Mouse (Mus musculus): ENCODE measurements at regions not wholly inside any gene's neighbourhood (a gene's known extent, or its start where the extent isn't known, plus 50 kb on each side); places are given as distances from the start of the nearest gene placed in this dataset.
A peak's percentile ranks its signal among the peaks of the same experiment; 100 is the strongest.

DNA sequence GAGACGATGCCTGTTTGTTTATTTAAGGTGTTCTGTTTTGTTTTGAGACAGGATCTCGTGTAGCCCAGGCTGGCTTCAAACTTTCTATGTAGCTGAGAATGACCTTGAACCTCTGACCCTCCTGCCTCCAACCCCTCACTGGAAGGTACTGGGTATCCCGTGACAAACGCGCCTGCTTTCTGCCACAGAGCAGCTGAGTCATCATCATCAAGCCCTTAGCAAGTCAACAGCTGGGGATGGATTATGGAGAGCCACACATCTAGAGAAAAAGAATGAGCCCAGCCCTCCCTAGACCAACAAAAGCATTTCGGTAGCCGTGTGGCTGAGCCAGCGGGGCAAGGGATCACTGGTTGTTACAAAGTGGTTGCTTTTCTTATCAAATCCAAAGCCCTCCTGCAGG, 55.0 kb upstream of the Ssx2ip start:
- Histone ChIP-seq H3K4me2 (replicated peaks; ENCODE audit: low read depth, low read length) (no peak overlapping the region), H3K27me3 (replicated peaks; ENCODE audit: insufficient read depth, low read length) (no peaks in the 10 kb centered on the region), H3K9me3 (ENCODE audit: low read length) (no peaks in the 10 kb centered on the region), H3K4me3 (ENCODE audit: low read depth, low read length) (no peak overlapping the region), H3K27ac (ENCODE audit: low read length) (no peak overlapping the region), H3K36me3 (ENCODE audit: insufficient read depth, low read length) (no peaks in the 10 kb centered on the region), H3K4me1 (ENCODE audit: insufficient read depth, low read depth, low read length) (no peaks in the 10 kb centered on the region), H3K9ac (replicated peaks; ENCODE audit: low read depth) (no peak overlapping the region)
- no peak for ATAC-seq
- DNase-seq (ENCODE audit: low spot score) = no peak
- WGBS = 59% methylated on average over 8 of the region's 8 CpGs
- TF ChIP-seq CTCF (IDR thresholded peaks at IDR 0.05) = no peak
- TF ChIP-seq EP300 (IDR thresholded peaks at IDR 0.05) = no peak

DNA sequence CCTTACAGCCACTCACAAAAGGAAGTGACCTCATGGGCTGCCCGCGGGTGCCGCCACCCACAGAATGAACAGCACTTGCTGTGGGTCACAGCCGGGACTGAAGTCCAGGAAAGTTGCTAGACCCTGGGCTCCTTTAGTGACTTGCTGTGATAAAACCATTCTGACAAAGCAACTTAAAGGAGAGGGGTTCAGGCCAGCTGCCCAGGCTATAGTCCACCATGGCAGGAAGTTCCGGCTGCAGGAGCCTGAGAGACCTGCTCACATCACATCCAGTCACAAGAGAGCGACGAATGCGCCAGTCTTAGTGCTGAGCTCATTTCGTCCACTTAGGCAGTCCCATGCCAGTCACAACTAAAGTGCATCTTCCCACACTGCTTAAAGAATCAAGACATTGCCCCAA, 54.3 kb upstream of the Ssx2ip start:
- Histone ChIP-seq H3K27me3 (replicated peaks; ENCODE audit: insufficient read depth, low read length) (no peaks in the 10 kb centered on the region), H3K27ac (ENCODE audit: low read length) (no peak overlapping the region), H3K4me3 (ENCODE audit: low read depth, low read length) (no peak overlapping the region), H3K36me3 (ENCODE audit: insufficient read depth, low read length) (no peaks in the 10 kb centered on the region), H3K4me2 (replicated peaks; ENCODE audit: low read depth, low read length) (no peak overlapping the region), H3K9ac (replicated peaks; ENCODE audit: low read depth) (no peak overlapping the region), H3K9me3 (ENCODE audit: low read length) (no peaks in the 10 kb centered on the region), H3K4me1 (ENCODE audit: insufficient read depth, low read depth, low read length) (no peaks in the 10 kb centered on the region)
- no peak for ATAC-seq
- TF ChIP-seq EP300 (IDR thresholded peaks at IDR 0.05) (no peak), CTCF (IDR thresholded peaks at IDR 0.05) (no peak)
- WGBS = 90% methylated on average over 9 of the region's 9 CpGs
- DNase-seq (ENCODE audit: low spot score) = no peak

DNA sequence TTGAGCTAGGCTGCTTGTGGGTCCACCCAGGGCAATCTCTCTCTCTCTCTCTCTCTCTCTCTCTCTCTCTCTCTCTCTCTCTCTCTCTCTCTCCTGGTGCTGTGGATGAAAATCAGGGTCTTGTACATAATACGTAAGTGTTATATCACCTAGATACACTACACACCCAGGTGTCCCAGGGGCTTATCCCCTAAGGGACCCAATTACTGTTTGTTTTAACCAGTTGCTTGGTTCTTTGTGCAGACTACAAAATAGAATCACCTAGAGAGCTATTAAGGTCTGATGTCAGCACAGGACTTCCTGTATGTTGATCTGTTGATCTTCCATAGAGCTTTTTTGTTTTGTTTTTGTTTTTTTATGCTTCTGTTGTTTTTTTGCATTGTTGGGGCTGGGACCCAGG, 53.0 kb upstream of the Ssx2ip start:
- no peak overlapping the region for H3K27ac ChIP-seq (ENCODE audit: low read length)
- 95% methylated on average over 1 of the region's 1 CpGs for WGBS
- H3K9me3 ChIP-seq (ENCODE audit: low read length) = no peaks in the 10 kb centered on the region
- H3K4me3 ChIP-seq (ENCODE audit: low read depth, low read length) = no peak overlapping the region
- H3K9ac ChIP-seq (replicated peaks; ENCODE audit: low read depth) = no peak overlapping the region
- no peak for DNase-seq (ENCODE audit: low spot score)
- H3K27me3 ChIP-seq (replicated peaks; ENCODE audit: insufficient read depth, low read length) = no peaks in the 10 kb centered on the region
- H3K4me1 ChIP-seq (ENCODE audit: insufficient read depth, low read depth, low read length) = no peaks in the 10 kb centered on the region
- no peak for ATAC-seq
- no peaks in the 10 kb centered on the region for H3K36me3 ChIP-seq (ENCODE audit: insufficient read depth, low read length)
- TF ChIP-seq CTCF (IDR thresholded peaks at IDR 0.05) = no peak
- no peak for TF ChIP-seq EP300 (IDR thresholded peaks at IDR 0.05)
- no peak overlapping the region for H3K4me2 ChIP-seq (replicated peaks; ENCODE audit: low read depth, low read length)

DNA sequence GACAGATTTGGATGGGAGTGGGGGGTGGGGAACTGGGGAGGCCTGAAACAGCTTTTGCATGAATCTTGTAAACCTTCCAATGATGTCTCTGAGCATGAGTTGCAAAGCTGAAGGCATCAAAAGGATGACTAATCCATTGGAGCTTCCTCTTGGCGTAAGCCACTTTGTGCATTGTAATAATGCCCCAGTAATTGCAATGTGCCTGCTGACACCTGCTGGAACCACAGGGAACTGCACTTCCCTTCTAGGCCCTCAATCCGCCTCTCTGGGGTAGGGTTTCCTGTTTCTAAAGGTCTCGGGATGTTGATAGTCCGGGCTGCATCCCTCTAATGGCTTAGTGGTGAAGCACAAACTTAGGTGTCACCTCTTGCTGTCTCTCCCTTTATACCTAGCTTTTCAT, 52.3 kb upstream of the Ssx2ip start:
- Histone ChIP-seq H3K27ac (ENCODE audit: low read length) (no peak overlapping the region), H3K4me2 (replicated peaks; ENCODE audit: low read depth, low read length) (no peak overlapping the region)
- WGBS = 72% methylated on average over 4 of the region's 4 CpGs

DNA sequence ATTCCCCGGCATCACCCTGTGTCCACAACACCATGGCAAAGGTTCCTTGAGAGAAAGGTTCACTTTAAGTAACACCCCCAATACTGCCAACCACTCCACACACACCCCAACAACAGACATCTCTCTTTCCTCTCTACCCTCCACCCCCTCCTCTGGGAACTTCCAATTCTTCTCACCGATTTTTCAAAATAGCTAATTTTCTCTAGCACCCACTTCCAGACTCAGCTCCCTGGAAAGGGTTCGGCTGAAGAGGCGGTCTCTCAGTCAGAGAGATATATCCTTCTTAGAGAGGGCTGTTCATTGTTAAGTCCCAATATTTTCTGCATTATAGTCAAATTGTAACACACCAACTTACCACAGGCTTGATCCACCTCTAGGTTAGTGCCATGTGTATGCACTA, 50.5 kb upstream of the Ssx2ip start:
- no peaks in the 10 kb centered on the region for H3K9me3 ChIP-seq (ENCODE audit: low read length)
- no peak overlapping the region for H3K9ac ChIP-seq (replicated peaks; ENCODE audit: low read depth)
- no peak overlapping the region for H3K4me3 ChIP-seq (ENCODE audit: low read depth, low read length)
- no peak overlapping the region for H3K4me2 ChIP-seq (replicated peaks; ENCODE audit: low read depth, low read length)
- ATAC-seq (no peak), DNase-seq (ENCODE audit: low spot score) (no peak)
- no peak overlapping the region for H3K27ac ChIP-seq (ENCODE audit: low read length)
- H3K27me3 ChIP-seq (replicated peaks; ENCODE audit: insufficient read depth, low read length) = no peaks in the 10 kb centered on the region
- TF ChIP-seq EP300 (IDR thresholded peaks at IDR 0.05) (no peak), CTCF (IDR thresholded peaks at IDR 0.05) (no peak)
- WGBS = 91% methylated on average over 4 of the region's 4 CpGs
- no peaks in the 10 kb centered on the region for H3K4me1 ChIP-seq (ENCODE audit: insufficient read depth, low read depth, low read length)
- H3K36me3 ChIP-seq (ENCODE audit: insufficient read depth, low read length) = no peaks in the 10 kb centered on the region

More for the DNA sequence above, 52.3 kb upstream of the Ssx2ip start:
- Histone ChIP-seq H3K4me1 (ENCODE audit: insufficient read depth, low read depth, low read length) (no peaks in the 10 kb centered on the region), H3K4me3 (ENCODE audit: low read depth, low read length) (no peak overlapping the region), H3K9me3 (ENCODE audit: low read length) (no peaks in the 10 kb centered on the region), H3K27me3 (replicated peaks; ENCODE audit: insufficient read depth, low read length) (no peaks in the 10 kb centered on the region), H3K9ac (replicated peaks; ENCODE audit: low read depth) (no peak overlapping the region), H3K36me3 (ENCODE audit: insufficient read depth, low read length) (no peaks in the 10 kb centered on the region)
- TF ChIP-seq CTCF (IDR thresholded peaks at IDR 0.05) (peak; percentile 76), EP300 (IDR thresholded peaks at IDR 0.05) (no peak)
- ATAC-seq (no peak; the same call in 1 of the 2 replicates), DNase-seq (ENCODE audit: low spot score) (peak; percentile 52)
